In genomic region chr8:113800556-113800955, GRCm38 (mm10) we compare ENCODE assay signal across 3 mouse cellular contexts. TPM values are rescaled to one million over a fixed set of nuclear protein-coding genes. Genes with fewer than 3 reads are reported as not detected.
"Had no signal": no experiment of that assay in that cellular context is flagged by ENCODE, and none has a peak within 500 bp of the region (broad histone marks: within the 10 kb centered on the region; RNA-seq: fewer than 3 reads in every experiment).

No protein-coding gene starts in this region.

RNA-seq across cellular contexts. Expression of gene Adamts18, which starts 48.0 kb away (rescaled TPM):
- total RNA-seq: megakaryocyte progenitor cell, adult 5-6 weeks; megakaryocyte-erythroid progenitor cell, adult 5-6 weeks; monocyte, adult 5-6 weeks had no signal
